Mouse (Mus musculus): ENCODE data around the gene Ngf. TPM values are rescaled to one million over a fixed set of nuclear protein-coding genes. Genes with fewer than 3 reads are reported as not detected.

The Ngf gene
- polyA plus RNA-seq, 1 experiment from 2014 or later: 4.5 TPM

GRCm38 (mm10) chr3:102516937-102517336 is 47.2 kb downstream of the Ngf start:
- H3K4me3 ChIP-seq (replicated peaks): no peak overlapping the region
- H3K4me2 ChIP-seq (replicated peaks): no peak overlapping the region
- H3K9ac ChIP-seq: no peak overlapping the region
- 73% methylated on average over 4 of the region's 4 CpGs for WGBS
- H3K36me3 ChIP-seq: no peaks in the 10 kb centered on the region
- no peaks in the 10 kb centered on the region for H3K9me3 ChIP-seq
- H3K27ac ChIP-seq: no peak overlapping the region
- no peaks in the 10 kb centered on the region for H3K27me3 ChIP-seq (replicated peaks)
- no peak for ATAC-seq
- no peaks in the 10 kb centered on the region for H3K4me1 ChIP-seq (replicated peaks)

- Histone ChIP-seq H3K9ac (no peak overlapping the region), H3K4me2 (replicated peaks) (no peak overlapping the region), H3K4me3 (replicated peaks) (no peak overlapping the region), H3K36me3 (no peaks in the 10 kb centered on the region), H3K27me3 (replicated peaks) (no peaks in the 10 kb centered on the region), H3K27ac (no peak overlapping the region), H3K9me3 (no peaks in the 10 kb centered on the region), H3K4me1 (replicated peaks) (no peaks in the 10 kb centered on the region)
- ATAC-seq: no peak
- 76% methylated on average over 5 of the region's 5 CpGs for WGBS
Measured at GRCm38 (mm10) chr3:102521061-102521460, 51.3 kb downstream of the Ngf start.

- H3K9me3 ChIP-seq: no peaks in the 10 kb centered on the region
- no peak overlapping the region for H3K4me3 ChIP-seq (replicated peaks)
- no peak overlapping the region for H3K27ac ChIP-seq
- peaks cover 2% of the 10 kb centered on the region; the same call in 1 of the 2 replicates for H3K4me1 ChIP-seq (replicated peaks)
- ATAC-seq: no peak
- no peak overlapping the region for H3K9ac ChIP-seq
- H3K4me2 ChIP-seq (replicated peaks): no peak overlapping the region
- WGBS: 85% methylated on average over 2 of the region's 2 CpGs
- no peaks in the 10 kb centered on the region for H3K36me3 ChIP-seq
- no peaks in the 10 kb centered on the region for H3K27me3 ChIP-seq (replicated peaks)
Measured at GRCm38 (mm10) chr3:102523711-102524110, 54.0 kb downstream of the Ngf start.

GRCm38 (mm10) chr3:102524951-102525350 is 55.2 kb downstream of the Ngf start:
- Histone ChIP-seq H3K9me3 (no peaks in the 10 kb centered on the region), H3K4me2 (replicated peaks) (no peak overlapping the region), H3K27ac (no peak overlapping the region), H3K4me3 (replicated peaks) (no peak overlapping the region), H3K9ac (no peak overlapping the region), H3K27me3 (replicated peaks) (no peaks in the 10 kb centered on the region), H3K4me1 (replicated peaks) (peaks cover 2% of the 10 kb centered on the region; the same call in 1 of the 2 replicates), H3K36me3 (no peaks in the 10 kb centered on the region)
- 48% methylated on average over 7 of the region's 7 CpGs for WGBS
- no peak for ATAC-seq

DNA sequence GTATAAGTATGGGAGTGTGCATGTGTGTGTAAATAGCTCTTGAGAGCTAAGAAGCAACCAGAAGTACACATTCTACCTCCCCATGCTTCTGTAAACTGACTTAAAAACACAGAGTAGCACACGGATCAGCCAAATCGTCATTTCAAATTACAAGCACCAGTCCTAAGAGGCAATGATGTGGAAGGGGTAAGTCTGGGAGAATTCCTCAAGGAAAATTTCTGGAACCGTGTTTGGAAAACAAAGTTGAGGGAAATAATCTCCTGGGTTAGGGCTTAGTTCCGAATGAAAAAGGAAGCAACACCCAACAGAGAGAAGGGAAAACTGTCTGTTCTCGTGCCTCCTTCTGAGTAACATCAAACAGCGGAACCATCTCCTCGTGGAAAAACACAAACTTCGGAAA is 56.1 kb downstream of the Ngf start:
- Histone ChIP-seq H3K9ac (no peak overlapping the region), H3K27ac (no peak overlapping the region), H3K4me3 (replicated peaks) (no peak overlapping the region), H3K4me1 (replicated peaks) (peaks cover 2% of the 10 kb centered on the region; the same call in 1 of the 2 replicates), H3K4me2 (replicated peaks) (no peak overlapping the region), H3K36me3 (no peaks in the 10 kb centered on the region), H3K9me3 (no peaks in the 10 kb centered on the region), H3K27me3 (replicated peaks) (no peaks in the 10 kb centered on the region)
- ATAC-seq: no peak
- 68% methylated on average over 8 of the region's 8 CpGs for WGBS

- Histone ChIP-seq H3K4me3 (replicated peaks) (no peak overlapping the region), H3K36me3 (no peaks in the 10 kb centered on the region), H3K9me3 (no peaks in the 10 kb centered on the region), H3K4me1 (replicated peaks) (peaks cover 2% of the 10 kb centered on the region; the same call in 1 of the 2 replicates), H3K9ac (no peak overlapping the region), H3K27ac (no peak overlapping the region), H3K4me2 (replicated peaks) (no peak overlapping the region), H3K27me3 (replicated peaks) (no peaks in the 10 kb centered on the region)
- no peak for ATAC-seq
- 57% methylated on average over 6 of the region's 6 CpGs for WGBS
Measured at GRCm38 (mm10) chr3:102526481-102526880, 56.8 kb downstream of the Ngf start.

- H3K4me3 ChIP-seq (replicated peaks): no peak overlapping the region
- no peaks in the 10 kb centered on the region for H3K4me1 ChIP-seq (replicated peaks)
- no peak overlapping the region for H3K4me2 ChIP-seq (replicated peaks)
- no peak for ATAC-seq
- H3K9ac ChIP-seq: no peak overlapping the region
- H3K9me3 ChIP-seq: no peaks in the 10 kb centered on the region
- no peak overlapping the region for H3K27ac ChIP-seq
- 95% methylated on average over 1 of the region's 1 CpGs for WGBS
- H3K27me3 ChIP-seq (replicated peaks): no peaks in the 10 kb centered on the region
- H3K36me3 ChIP-seq: no peaks in the 10 kb centered on the region
Measured at GRCm38 (mm10) chr3:102534744-102535143, 65.0 kb downstream of the Ngf start.

DNA sequence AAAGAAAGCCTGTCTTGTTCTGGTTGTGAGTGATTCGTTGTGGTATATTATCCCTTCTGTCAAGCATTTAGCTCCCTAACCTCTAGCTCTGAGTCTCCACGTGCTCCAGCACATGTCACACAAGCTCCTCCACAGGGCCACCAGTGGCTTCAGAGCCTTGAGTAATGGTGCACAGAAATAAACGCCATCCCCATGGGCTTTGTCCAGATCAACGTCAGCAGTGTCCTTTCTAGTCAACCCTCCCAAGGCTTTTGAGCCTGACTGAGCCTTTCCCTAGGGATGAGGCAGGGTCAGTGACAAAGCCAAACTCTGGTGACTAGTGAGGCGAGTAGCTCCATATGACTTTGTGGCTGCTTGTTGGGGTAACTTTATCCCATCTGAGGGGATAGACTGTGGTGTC is 73.9 kb downstream of the Ngf start:
- 72% methylated on average over 5 of the region's 5 CpGs for WGBS
- Histone ChIP-seq H3K27ac (no peak overlapping the region), H3K9me3 (no peaks in the 10 kb centered on the region), H3K4me1 (replicated peaks) (no peaks in the 10 kb centered on the region), H3K9ac (no peak overlapping the region), H3K4me2 (replicated peaks) (no peak overlapping the region), H3K27me3 (replicated peaks) (no peaks in the 10 kb centered on the region), H3K36me3 (no peaks in the 10 kb centered on the region), H3K4me3 (replicated peaks) (no peak overlapping the region)
- ATAC-seq: no peak

DNA sequence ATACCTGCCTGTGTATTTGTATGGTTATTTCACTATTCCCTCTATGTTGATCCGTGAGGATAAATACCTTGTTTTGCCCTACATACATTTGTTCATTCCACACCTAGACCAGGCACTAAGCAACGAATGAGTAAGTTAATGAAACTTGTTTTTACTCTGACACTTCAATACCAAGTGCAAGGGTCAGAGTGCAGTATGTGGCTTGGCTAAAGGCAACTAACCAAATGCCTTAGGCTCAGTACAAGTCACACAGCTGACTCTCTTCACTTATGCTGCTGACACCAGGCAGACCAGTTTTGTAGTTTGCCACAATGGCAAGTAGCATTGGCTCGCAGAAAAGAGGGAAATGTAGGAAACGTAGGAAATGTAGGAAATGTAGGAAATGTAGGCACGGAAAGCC is 77.8 kb downstream of the Ngf start:
- 84% methylated on average over 5 of the region's 5 CpGs for WGBS

DNA sequence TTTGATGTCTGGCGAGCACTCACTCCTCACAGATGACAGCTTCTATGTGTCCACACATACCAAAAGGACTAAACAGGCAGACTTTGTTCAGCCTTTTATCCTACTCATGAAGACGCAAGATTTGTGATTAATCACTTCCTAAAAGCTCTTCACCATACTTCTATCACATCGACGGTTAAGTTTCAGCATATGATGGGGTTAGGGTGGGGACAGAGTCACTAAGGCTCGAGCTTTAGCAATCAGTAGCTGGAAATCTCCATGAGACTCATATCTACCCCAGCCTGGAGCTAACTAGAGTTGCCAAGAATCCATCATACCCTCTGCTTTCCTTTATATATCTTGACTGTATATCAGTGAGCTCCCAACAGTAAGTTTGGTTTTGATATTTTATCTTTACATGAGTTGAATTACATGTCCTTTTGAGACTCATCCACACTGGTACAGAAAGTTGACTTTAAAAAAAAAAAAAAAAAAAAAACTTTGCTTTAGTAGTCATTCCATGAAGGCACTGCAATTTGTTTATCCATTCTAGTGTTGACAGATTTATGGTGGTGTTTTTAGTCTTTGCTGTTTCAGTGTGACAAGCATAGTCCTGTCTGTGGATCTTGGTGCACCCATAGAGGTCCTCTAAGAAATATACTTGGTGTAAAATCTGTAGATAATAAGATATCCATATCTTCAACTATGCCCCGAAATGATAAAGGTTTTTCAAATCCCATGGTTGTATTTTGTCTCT is 84.4 kb downstream of the Ngf start:
- Histone ChIP-seq H3K4me2 (replicated peaks) (no peak overlapping the region), H3K4me3 (replicated peaks) (no peak overlapping the region), H3K9ac (no peak overlapping the region), H3K9me3 (no peaks in the 10 kb centered on the region), H3K27ac (no peak overlapping the region), H3K36me3 (no peaks in the 10 kb centered on the region), H3K27me3 (replicated peaks) (no peaks in the 10 kb centered on the region), H3K4me1 (replicated peaks) (no peaks in the 10 kb centered on the region)
- ATAC-seq: no peak
- WGBS: 65% methylated on average over 6 of the region's 6 CpGs

More for the DNA sequence above, 77.8 kb downstream of the Ngf start:
- Histone ChIP-seq H3K9ac (no peak overlapping the region), H3K4me2 (replicated peaks) (no peak overlapping the region), H3K4me1 (replicated peaks) (no peaks in the 10 kb centered on the region), H3K27me3 (replicated peaks) (no peaks in the 10 kb centered on the region), H3K27ac (no peak overlapping the region), H3K36me3 (no peaks in the 10 kb centered on the region), H3K9me3 (no peaks in the 10 kb centered on the region), H3K4me3 (replicated peaks) (no peak overlapping the region)
- ATAC-seq: no peak

DNA sequence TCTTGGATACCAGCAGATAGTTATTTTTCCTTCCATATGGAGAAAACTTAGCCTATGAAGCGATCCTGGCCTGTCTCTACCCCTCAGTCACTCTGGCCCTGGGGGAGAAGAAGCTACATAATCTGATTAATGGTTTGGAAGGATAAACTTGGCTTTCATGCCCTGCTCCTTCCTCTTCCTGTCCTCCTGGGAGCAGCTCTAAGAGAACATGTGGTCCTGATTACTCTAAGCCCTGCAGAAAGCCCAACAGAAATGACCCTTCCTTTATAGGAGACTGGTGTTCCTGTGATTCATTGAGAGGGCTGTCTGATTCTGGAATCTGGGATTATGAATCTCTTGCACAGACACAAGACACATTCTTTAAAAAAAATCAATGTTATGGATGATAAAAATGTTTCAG is 86.4 kb downstream of the Ngf start:
- Histone ChIP-seq H3K36me3 (no peaks in the 10 kb centered on the region), H3K4me1 (replicated peaks) (no peaks in the 10 kb centered on the region), H3K9me3 (no peaks in the 10 kb centered on the region), H3K4me2 (replicated peaks) (no peak overlapping the region), H3K27ac (no peak overlapping the region), H3K4me3 (replicated peaks) (no peak overlapping the region), H3K27me3 (replicated peaks) (no peaks in the 10 kb centered on the region), H3K9ac (no peak overlapping the region)
- WGBS: 50% methylated on average over 1 of the region's 1 CpGs
- no peak for ATAC-seq

DNA sequence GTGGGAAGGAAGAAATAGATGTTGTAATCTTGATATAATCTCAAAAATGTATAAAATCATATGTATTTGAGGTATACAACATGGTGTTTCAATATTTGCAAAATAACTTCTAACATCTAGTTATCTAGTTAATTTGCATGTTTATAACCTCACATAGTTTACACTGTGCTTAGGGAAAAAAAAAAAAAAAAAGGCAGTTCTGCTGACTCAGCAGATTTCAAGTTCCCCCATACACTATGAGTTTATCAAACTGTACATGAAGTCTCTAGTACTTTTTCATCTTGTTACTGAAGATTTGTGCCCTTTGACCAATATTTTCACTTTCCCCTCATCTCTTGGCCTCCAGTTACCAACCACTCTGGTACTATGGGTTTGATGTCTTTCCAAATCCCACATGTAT is 86.9 kb downstream of the Ngf start:
- ATAC-seq: no peak
- Histone ChIP-seq H3K4me3 (replicated peaks) (no peak overlapping the region), H3K9me3 (no peaks in the 10 kb centered on the region), H3K36me3 (no peaks in the 10 kb centered on the region), H3K4me1 (replicated peaks) (no peaks in the 10 kb centered on the region), H3K27ac (no peak overlapping the region), H3K27me3 (replicated peaks) (no peaks in the 10 kb centered on the region), H3K4me2 (replicated peaks) (no peak overlapping the region), H3K9ac (no peak overlapping the region)

All from intestine, embryonic 15.5 days (tissue).